Mouse (Mus musculus) midbrain, embryonic 14.5 days (tissue): ENCODE measurements around the gene Gm20388. TPM values are rescaled to one million over a fixed set of nuclear protein-coding genes. Genes with fewer than 3 reads are reported as not detected.

Experiments
- ATAC-seq: fragments of 200-750 bp; cut with Nextera tagmentation; 2 replicates; pipeline ENCODE4 v1.8.0; 2017; ENCODE audit warnings: moderate number of reproducible peaks, moderate library complexity; ENCODE audit not compliant: low FRiP score, low TSS enrichment
- DNase-seq: peaks from one replicate; pipeline ENCODE4 v3.0.0-alpha.2; 2015
- H3K27ac ChIP-seq: fragments of 300-500 bp; sonication (generic); replicated peaks from 2 replicates; pipeline ENCODE4 v1.5.1; 2014; ENCODE audit warnings: mild to moderate bottlenecking, low read depth, low read length, moderate library complexity
- H3K27me3 ChIP-seq: fragments of 300-500 bp; sonication (generic); 2 replicates; pipeline ENCODE4 v1.6.1; 2014; ENCODE audit warnings: low read length, control low read depth, mixed read lengths; ENCODE audit not compliant: control insufficient read depth, insufficient read depth
- H3K36me3 ChIP-seq: fragments of 300-500 bp; sonication (generic); 2 replicates; pipeline ENCODE4 v1.6.1; 2014; ENCODE audit warnings: low read length, control low read depth; ENCODE audit not compliant: control insufficient read depth, insufficient read depth
- H3K4me1 ChIP-seq: fragments of 300-500 bp; sonication (generic); 2 replicates; pipeline ENCODE4 v1.6.1; 2014; ENCODE audit warnings: mild to moderate bottlenecking, antibody characterized with exemption, low read length, control low read depth; ENCODE audit not compliant: control insufficient read depth, insufficient read depth
- H3K4me2 ChIP-seq: fragments of 300-500 bp; sonication (generic); 2 replicates; pipeline ENCODE4 v1.6.1; 2014; ENCODE audit warnings: mild to moderate bottlenecking, low read length, moderate library complexity
- H3K4me3 ChIP-seq: fragments of 300-500 bp; sonication (generic); replicated peaks from 2 replicates; pipeline ENCODE4 v1.5.1; 2014; ENCODE audit warnings: low read depth, low read length
- H3K9ac ChIP-seq: fragments of 300-500 bp; sonication (generic); replicated peaks from 2 replicates; pipeline ENCODE4 v1.6.1; 2014; ENCODE audit warnings: mild to moderate bottlenecking, low read length, moderate library complexity
- H3K9me3 ChIP-seq: fragments of 300-500 bp; sonication (generic); 2 replicates; pipeline ENCODE4 v1.6.1; 2016; ENCODE audit warnings: low read length, control low read depth, mixed read lengths; ENCODE audit not compliant: control insufficient read depth
- WGBS: fragments of 180-500 bp; shearing (Covaris S2); extraction: QIAGEN DNeasy Blood & Tissue Kit; methylation state at CpG from one replicate; pipeline ENCODE4 v1.1.7; 2014; 5-methylcytosine and 5-hydroxymethylcytosine counted together
- polyA plus RNA-seq: library from polyadenylated mRNA; unstranded; fragments of >200 nt; fragmentation: Nextera tagmentation; extraction: Ambion mirVana; gene quantifications from 2 replicates; pipeline ENCODE4 v1.2.1, GENCODE M21; 2014

Gene Gm20388
- polyA plus RNA-seq, 1 experiment from 2014 or later = 4.1 TPM

GRCm38 (mm10) chr8:122989976-122990375 lies 3079.3 kb downstream of the Gm20388 start:
- DNase-seq (no peak), ATAC-seq (no peak)
- H3K27ac ChIP-seq = no peak overlapping the region
- H3K4me1 ChIP-seq = no peaks in the 10 kb centered on the region
- no peaks in the 10 kb centered on the region for H3K9me3 ChIP-seq
- no peak overlapping the region for H3K4me3 ChIP-seq
- no peaks in the 10 kb centered on the region for H3K36me3 ChIP-seq
- WGBS = 88% methylated on average over 2 of the region's 2 CpGs
- no peak overlapping the region for H3K4me2 ChIP-seq
- H3K9ac ChIP-seq = no peak overlapping the region
- H3K27me3 ChIP-seq = no peaks in the 10 kb centered on the region

DNA sequence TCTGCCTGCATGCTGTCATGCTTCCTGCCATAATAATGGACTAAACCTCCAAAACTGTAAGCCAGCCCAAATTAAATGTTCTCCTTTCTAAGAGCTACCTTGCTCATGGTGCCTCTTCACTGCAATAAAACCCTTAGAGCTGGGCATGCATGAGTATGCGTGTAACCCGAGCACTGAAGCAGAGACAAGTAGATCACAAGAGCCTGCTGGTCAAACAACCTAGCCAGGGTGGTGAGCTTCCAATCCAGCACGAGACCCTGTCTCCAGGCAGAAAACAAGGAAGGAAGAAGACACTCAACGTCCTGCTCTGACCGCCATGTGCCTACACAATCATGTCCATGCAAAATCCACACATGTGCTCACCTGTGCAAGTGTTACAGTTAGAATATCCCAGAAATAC lies 3080.7 kb downstream of the Gm20388 start:
- DNase-seq = no peak
- ATAC-seq = no peak

DNA sequence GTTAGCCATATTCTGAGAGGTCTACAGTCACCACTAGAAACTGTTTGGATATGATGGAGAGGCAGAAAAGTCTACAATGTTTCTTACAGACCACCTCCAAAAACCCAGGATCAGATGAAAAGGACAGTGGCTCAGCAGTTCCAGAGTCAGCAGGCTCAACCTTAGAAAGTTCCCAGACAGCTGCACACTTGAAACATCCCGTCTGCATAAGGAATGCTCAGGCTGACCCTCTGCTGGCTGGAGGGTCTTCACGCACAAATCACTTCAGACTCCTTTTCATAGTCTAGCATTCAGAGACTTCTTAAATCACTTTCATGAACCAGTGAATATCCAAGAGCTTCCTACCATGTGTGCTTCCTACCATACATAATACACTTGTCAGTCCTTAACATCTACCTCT lies 3081.7 kb downstream of the Gm20388 start:
- no peaks in the 10 kb centered on the region for H3K27me3 ChIP-seq
- H3K9ac ChIP-seq = no peak overlapping the region
- H3K4me1 ChIP-seq = no peaks in the 10 kb centered on the region
- 59% methylated on average over 2 of the region's 2 CpGs for WGBS
- ATAC-seq = no peak
- no peak overlapping the region for H3K4me2 ChIP-seq
- H3K9me3 ChIP-seq = no peaks in the 10 kb centered on the region
- no peak for DNase-seq
- H3K4me3 ChIP-seq = no peak overlapping the region
- H3K36me3 ChIP-seq = no peaks in the 10 kb centered on the region
- H3K27ac ChIP-seq = no peak overlapping the region

More for the DNA sequence above, 3080.7 kb downstream of the Gm20388 start:
- no peaks in the 10 kb centered on the region for H3K36me3 ChIP-seq
- no peak overlapping the region for H3K4me2 ChIP-seq
- no peaks in the 10 kb centered on the region for H3K27me3 ChIP-seq
- WGBS = 91% methylated on average over 5 of the region's 5 CpGs
- no peak overlapping the region for H3K4me3 ChIP-seq
- no peaks in the 10 kb centered on the region for H3K4me1 ChIP-seq
- H3K9ac ChIP-seq = no peak overlapping the region
- no peak overlapping the region for H3K27ac ChIP-seq
- no peaks in the 10 kb centered on the region for H3K9me3 ChIP-seq

DNA sequence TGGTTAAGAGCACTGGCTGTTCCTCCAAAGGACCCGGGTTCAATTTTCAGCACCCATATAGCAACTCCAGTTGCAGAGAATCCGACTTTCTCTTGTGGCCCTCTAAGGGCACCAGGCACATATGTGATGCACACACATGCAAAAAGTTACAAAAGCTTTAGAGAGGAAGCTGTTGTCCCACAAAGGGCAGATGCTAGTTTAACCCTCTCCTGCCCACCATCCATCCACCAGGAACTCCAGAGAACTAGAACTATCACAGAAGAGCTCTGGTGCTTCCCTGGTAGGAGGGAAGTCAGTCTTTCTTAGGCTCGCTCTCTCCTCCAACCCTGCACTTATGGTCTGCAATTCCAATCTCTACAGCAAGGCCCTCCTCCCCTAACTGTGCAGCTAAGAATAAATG lies 3082.4 kb downstream of the Gm20388 start:
- Histone ChIP-seq H3K4me3 (no peak overlapping the region), H3K9me3 (no peaks in the 10 kb centered on the region), H3K9ac (no peak overlapping the region), H3K27me3 (no peaks in the 10 kb centered on the region), H3K36me3 (no peaks in the 10 kb centered on the region), H3K27ac (no peak overlapping the region), H3K4me2 (no peak overlapping the region), H3K4me1 (no peaks in the 10 kb centered on the region)
- 94% methylated on average over 3 of the region's 3 CpGs for WGBS
- DNase-seq (no peak), ATAC-seq (no peak)

DNA sequence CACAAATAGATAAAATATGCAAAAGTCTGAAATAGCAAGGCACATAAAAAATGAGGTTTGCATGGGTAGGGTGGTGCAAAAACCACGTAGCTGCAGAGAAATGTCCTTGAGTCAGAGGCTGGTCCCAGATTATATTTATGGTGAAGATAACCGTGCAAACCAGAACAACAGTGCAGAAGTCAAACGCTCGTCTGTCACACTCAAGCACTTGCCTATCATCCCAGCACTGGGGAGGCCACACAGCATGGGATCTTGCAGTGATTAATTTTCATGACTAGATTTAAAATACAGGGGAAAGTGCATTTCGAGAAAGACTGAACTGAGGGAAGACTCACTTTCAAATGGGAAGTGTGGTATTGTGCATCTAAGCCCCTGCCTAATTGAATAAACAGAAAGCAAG lies 3083.1 kb downstream of the Gm20388 start:
- Histone ChIP-seq H3K4me3 (no peak overlapping the region), H3K9ac (no peak overlapping the region), H3K27me3 (no peaks in the 10 kb centered on the region), H3K36me3 (no peaks in the 10 kb centered on the region), H3K4me2 (no peak overlapping the region), H3K4me1 (no peaks in the 10 kb centered on the region), H3K9me3 (no peaks in the 10 kb centered on the region), H3K27ac (no peak overlapping the region)
- no peak for DNase-seq
- ATAC-seq = no peak
- 63% methylated on average over 5 of the region's 5 CpGs for WGBS

GRCm38 (mm10) chr8:122997963-122998362 lies 3087.3 kb downstream of the Gm20388 start:
- ATAC-seq (no peak), DNase-seq (no peak)
- H3K4me3 ChIP-seq = no peak overlapping the region
- no peaks in the 10 kb centered on the region for H3K36me3 ChIP-seq
- H3K27me3 ChIP-seq = no peaks in the 10 kb centered on the region
- H3K9ac ChIP-seq = no peak overlapping the region
- H3K27ac ChIP-seq = no peak overlapping the region
- no peak overlapping the region for H3K4me2 ChIP-seq
- H3K9me3 ChIP-seq = no peaks in the 10 kb centered on the region
- no peaks in the 10 kb centered on the region for H3K4me1 ChIP-seq
- WGBS = 77% methylated on average over 4 of the region's 4 CpGs

GRCm38 (mm10) chr8:123000311-123000710 lies 3089.7 kb downstream of the Gm20388 start:
- no peak overlapping the region for H3K4me3 ChIP-seq
- H3K9ac ChIP-seq = no peak overlapping the region
- WGBS = 85% methylated on average over 2 of the region's 2 CpGs
- no peak for DNase-seq
- no peak overlapping the region for H3K4me2 ChIP-seq
- ATAC-seq = no peak
- H3K27me3 ChIP-seq = no peaks in the 10 kb centered on the region
- H3K9me3 ChIP-seq = no peaks in the 10 kb centered on the region
- H3K27ac ChIP-seq = no peak overlapping the region
- H3K36me3 ChIP-seq = no peaks in the 10 kb centered on the region
- H3K4me1 ChIP-seq = no peaks in the 10 kb centered on the region

- no peak for ATAC-seq
- H3K4me2 ChIP-seq = no peak overlapping the region
- H3K9ac ChIP-seq = no peak overlapping the region
- 82% methylated on average over 14 of the region's 14 CpGs for WGBS
- H3K27ac ChIP-seq = no peak overlapping the region
- no peaks in the 10 kb centered on the region for H3K9me3 ChIP-seq
- no peaks in the 10 kb centered on the region for H3K4me1 ChIP-seq
- H3K36me3 ChIP-seq = no peaks in the 10 kb centered on the region
- no peak for DNase-seq
- no peak overlapping the region for H3K4me3 ChIP-seq
- no peaks in the 10 kb centered on the region for H3K27me3 ChIP-seq
These were observed 3093.6 kb downstream of the Gm20388 start for GRCm38 (mm10) chr8:123004033-123004922.

GRCm38 (mm10) chr8:123005328-123005727 lies 3094.7 kb downstream of the Gm20388 start:
- Histone ChIP-seq H3K27me3 (no peaks in the 10 kb centered on the region), H3K4me1 (no peaks in the 10 kb centered on the region), H3K4me3 (no peak overlapping the region), H3K9ac (no peak overlapping the region), H3K9me3 (no peaks in the 10 kb centered on the region), H3K36me3 (no peaks in the 10 kb centered on the region), H3K4me2 (no peak overlapping the region), H3K27ac (no peak overlapping the region)
- DNase-seq (no peak), ATAC-seq (no peak)
- 75% methylated on average over 3 of the region's 3 CpGs for WGBS
